Mouse (Mus musculus): ENCODE measurements at regions not wholly inside any gene's neighbourhood (a gene's known extent, or its start where the extent isn't known, plus 50 kb on each side); places are given as distances from the start of the nearest gene placed in this dataset.

DNA sequence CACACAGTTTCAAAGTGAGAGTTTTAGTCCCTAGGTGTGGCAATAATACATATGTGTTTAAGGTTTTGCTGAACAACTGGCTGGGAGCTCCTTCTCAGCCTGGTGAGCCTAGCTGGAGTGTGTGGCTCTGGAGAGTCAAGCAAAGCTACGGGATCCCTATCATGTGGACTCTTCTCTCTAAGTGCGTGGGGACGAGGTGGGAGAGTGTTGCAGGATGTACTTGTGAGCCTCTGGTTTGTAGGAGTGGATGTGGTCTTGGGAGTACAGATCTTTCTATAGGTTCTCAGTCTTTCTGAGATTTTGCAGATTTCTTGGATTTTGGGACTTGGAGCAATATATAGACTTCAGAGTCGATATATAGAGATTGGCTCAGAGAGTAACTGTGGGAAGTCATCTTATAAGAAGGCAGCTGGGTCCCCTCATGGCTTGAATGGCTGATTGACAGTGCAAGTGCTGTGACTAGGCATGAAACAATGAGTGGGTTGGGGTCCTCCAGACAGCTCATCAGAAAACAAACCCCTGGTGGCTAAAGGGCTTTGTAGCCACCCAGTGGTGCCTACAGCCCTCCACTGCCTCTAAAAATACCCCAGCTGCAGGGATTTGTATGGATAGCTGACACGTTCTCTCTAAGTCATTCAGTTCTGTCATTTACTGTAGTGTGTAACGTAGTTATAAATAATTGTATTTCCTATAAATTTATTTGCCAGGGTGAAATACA is 486.1 kb downstream of the Cdh26 start:
- no peak overlapping the region for H3K27ac ChIP-seq (ENCODE audit: insufficient read depth, low read depth, low read length)
- WGBS: 82% methylated on average over 6 of the region's 6 CpGs
- no peak for TF ChIP-seq CTCF (IDR thresholded peaks at IDR 0.05; ENCODE audit: insufficient read depth, low read depth, low read length)
- no peak overlapping the region for H3K4me3 ChIP-seq (ENCODE audit: insufficient read depth, low read depth, low read length)
- H3K4me1 ChIP-seq (ENCODE audit: control insufficient read depth, insufficient read depth, low read length): no peaks in the 10 kb centered on the region

DNA sequence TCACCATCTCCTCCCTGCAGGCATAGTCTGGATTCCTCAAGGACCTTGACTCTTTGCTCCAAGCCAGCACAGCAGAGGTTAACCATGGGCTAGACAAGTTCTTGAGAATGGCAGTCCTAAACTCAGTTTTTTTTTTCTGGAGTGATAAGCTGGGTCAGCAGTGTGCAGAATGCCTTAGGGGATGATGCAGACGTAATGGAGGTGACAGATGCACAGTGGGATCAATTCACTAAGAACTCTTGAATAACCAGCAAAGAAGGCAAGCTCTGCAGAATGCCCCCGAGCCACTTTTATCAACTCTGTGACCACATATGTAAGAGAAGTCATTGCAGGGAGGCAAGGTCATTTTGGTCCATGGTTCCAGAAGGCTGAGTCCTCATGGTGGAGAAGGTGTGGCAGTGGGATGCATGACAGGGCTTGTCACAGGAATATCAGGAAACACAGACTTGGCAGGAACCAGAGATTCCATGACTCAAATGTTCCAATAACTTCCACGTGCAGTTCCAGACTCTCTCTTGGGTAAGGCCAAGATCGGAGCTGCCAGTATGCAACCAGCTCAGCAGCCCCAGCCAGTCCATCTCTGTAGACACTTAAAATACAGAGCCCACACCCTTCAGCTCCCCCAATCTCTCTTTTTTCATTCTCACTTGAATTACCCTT is 494.3 kb downstream of the Cdh26 start:
- H3K4me1 ChIP-seq (ENCODE audit: control insufficient read depth, insufficient read depth, low read length): peaks cover 5% of the 10 kb centered on the region
- WGBS: 83% methylated on average over 4 of the region's 4 CpGs
- no peak overlapping the region for H3K4me3 ChIP-seq (ENCODE audit: insufficient read depth, low read depth, low read length)
- TF ChIP-seq CTCF (IDR thresholded peaks at IDR 0.05; ENCODE audit: insufficient read depth, low read depth, low read length): no peak
- H3K27ac ChIP-seq (ENCODE audit: insufficient read depth, low read depth, low read length): no peak overlapping the region

DNA sequence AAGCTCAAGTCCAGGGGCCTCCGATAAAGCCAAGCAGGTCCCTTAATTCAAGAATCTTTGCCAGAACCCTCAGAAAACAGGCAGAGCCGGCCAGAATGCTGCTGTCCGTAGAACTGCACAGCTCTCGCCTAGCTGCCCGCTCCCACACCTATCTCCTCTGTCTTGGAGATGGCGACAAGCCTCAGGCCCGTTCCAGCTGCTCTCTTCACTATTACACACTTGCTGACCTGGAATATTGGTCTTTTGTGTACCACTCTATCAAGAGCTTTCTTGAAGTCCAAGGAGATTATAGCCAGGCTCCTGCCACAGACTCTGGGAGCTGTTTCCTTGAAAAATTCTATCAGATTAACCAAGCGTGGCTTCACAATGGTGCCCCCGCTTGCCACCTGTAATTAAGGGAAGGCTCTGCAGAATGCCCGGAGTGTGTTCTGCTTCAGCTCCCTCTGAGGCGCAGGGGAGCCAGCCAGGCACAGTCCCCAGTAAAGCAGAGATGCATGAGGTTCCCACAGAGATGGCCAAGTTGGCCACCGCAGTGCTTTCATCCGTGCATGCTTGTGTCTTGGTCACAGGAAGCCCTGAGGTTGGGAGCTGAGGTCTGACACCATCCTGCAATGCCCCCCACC is 496.8 kb downstream of the Cdh26 start:
- no peak overlapping the region for H3K27ac ChIP-seq (ENCODE audit: insufficient read depth, low read depth, low read length)
- WGBS: 69% methylated on average over 13 of the region's 13 CpGs
- peaks cover 5% of the 10 kb centered on the region for H3K4me1 ChIP-seq (ENCODE audit: control insufficient read depth, insufficient read depth, low read length)
- TF ChIP-seq CTCF (IDR thresholded peaks at IDR 0.05; ENCODE audit: insufficient read depth, low read depth, low read length) (no peak), POLR2A (IDR thresholded peaks at IDR 0.05; ENCODE audit: insufficient read depth, low read depth, low read length) (no peak)
- no peak overlapping the region for H3K4me3 ChIP-seq (ENCODE audit: insufficient read depth, low read depth, low read length)

DNA sequence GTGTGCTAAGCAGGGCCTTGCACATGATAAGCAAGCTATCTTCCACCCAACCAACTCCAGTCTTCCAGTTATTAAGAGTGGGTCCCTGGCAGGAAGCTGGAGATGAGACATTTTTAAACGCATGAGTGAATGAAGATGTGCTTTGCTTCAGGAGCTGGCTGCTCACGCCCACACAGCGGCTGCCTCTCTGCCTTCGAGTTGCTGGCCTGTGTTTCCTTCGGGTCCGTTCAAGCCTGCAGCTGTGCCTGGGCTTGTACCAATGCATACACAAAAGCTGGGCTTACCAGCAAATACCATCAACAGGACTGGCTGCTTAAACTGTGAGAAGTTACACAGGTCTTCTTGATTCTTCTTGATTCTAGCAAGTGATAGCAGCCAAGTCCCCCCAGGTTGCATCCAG is 498.7 kb downstream of the Cdh26 start:
- H3K4me3 ChIP-seq (ENCODE audit: insufficient read depth, low read depth, low read length): no peak overlapping the region
- WGBS: 29% methylated on average over 6 of the region's 6 CpGs
- no peak for TF ChIP-seq CTCF (IDR thresholded peaks at IDR 0.05; ENCODE audit: insufficient read depth, low read depth, low read length)
- H3K27ac ChIP-seq (ENCODE audit: insufficient read depth, low read depth, low read length): no peak overlapping the region
- H3K4me1 ChIP-seq (ENCODE audit: control insufficient read depth, insufficient read depth, low read length): peaks cover 5% of the 10 kb centered on the region

DNA sequence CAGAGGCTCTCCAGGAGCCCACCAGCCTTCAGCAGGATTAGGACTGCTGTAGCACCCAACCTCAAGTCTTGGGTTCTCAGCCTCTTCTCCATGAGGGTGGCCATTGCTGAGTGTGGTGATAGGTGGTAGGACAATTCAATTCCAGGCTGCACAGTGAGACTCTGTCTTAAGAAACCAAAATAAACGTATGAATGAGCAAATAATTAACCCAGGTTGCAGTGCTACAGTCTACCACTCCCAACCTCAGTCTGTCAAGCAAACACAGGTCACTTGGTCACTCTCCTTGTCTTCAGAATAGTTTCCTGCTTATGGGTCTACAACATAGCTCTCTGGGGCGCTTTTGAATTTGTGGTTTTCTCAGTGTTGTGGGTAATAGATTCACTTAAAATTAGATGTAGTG is 499.8 kb downstream of the Cdh26 start:
- no peak for TF ChIP-seq CTCF (IDR thresholded peaks at IDR 0.05; ENCODE audit: insufficient read depth, low read depth, low read length)
- TF ChIP-seq POLR2A (IDR thresholded peaks at IDR 0.05; ENCODE audit: insufficient read depth, low read depth, low read length): no peak
- H3K4me1 ChIP-seq (ENCODE audit: control insufficient read depth, insufficient read depth, low read length): peaks cover 5% of the 10 kb centered on the region
- 83% methylated on average over 2 of the region's 2 CpGs for WGBS
- H3K27ac ChIP-seq (ENCODE audit: insufficient read depth, low read depth, low read length): no peak overlapping the region
- H3K4me3 ChIP-seq (ENCODE audit: insufficient read depth, low read depth, low read length): no peak overlapping the region

DNA sequence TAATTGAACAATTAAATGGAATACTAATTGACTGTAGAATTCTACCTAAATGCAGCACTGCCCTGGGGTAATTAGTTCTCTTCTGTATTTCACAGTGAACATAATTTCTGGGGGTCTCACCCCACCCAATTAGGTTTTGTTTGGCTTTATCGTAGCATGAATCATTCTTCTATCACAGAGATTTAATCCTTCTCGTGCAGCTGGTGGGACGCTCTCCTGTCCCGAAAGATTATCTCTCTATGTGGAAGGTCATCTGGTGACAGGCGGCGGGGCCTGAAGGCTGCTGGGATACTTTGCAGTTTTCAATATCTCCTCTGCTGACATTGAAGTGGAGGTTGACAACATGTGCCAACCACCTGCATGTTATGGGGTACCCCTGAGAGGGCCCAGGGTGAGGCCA is 493.8 kb upstream of the Cdh4 start:
- no peak for TF ChIP-seq CTCF (IDR thresholded peaks at IDR 0.05; ENCODE audit: insufficient read depth, low read depth, low read length)
- TF ChIP-seq POLR2A (IDR thresholded peaks at IDR 0.05; ENCODE audit: insufficient read depth, low read depth, low read length): no peak
- 93% methylated on average over 6 of the region's 6 CpGs for WGBS
- Histone ChIP-seq H3K4me3 (ENCODE audit: insufficient read depth, low read depth, low read length) (no peak overlapping the region), H3K4me1 (ENCODE audit: control insufficient read depth, insufficient read depth, low read length) (no peaks in the 10 kb centered on the region), H3K27ac (ENCODE audit: insufficient read depth, low read depth, low read length) (no peak overlapping the region)

DNA sequence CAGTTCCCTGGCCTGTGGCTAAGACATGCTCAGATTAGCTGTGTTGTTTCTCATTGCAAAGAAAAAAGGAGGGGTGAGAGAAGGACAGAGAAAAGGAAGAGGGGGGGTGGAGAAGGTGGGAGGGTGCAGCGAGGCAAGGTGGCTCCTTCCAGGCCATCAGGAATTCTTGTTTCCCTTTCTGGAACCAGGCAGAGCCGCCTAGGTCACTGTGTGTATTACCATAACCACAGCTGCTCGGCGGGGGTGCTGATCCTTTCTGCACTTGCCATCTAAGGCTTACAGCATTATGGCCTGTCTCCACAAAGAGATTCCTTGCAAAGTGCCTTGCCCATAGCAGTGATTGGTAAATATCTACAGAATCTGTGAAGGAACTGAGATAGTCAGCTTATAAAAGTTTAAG is 493.1 kb upstream of the Cdh4 start:
- WGBS: 75% methylated on average over 4 of the region's 4 CpGs
- Histone ChIP-seq H3K27ac (ENCODE audit: insufficient read depth, low read depth, low read length) (no peak overlapping the region), H3K4me3 (ENCODE audit: insufficient read depth, low read depth, low read length) (no peak overlapping the region), H3K4me1 (ENCODE audit: control insufficient read depth, insufficient read depth, low read length) (no peaks in the 10 kb centered on the region)
- TF ChIP-seq CTCF (IDR thresholded peaks at IDR 0.05; ENCODE audit: insufficient read depth, low read depth, low read length): no peak
- TF ChIP-seq POLR2A (IDR thresholded peaks at IDR 0.05; ENCODE audit: insufficient read depth, low read depth, low read length): no peak

DNA sequence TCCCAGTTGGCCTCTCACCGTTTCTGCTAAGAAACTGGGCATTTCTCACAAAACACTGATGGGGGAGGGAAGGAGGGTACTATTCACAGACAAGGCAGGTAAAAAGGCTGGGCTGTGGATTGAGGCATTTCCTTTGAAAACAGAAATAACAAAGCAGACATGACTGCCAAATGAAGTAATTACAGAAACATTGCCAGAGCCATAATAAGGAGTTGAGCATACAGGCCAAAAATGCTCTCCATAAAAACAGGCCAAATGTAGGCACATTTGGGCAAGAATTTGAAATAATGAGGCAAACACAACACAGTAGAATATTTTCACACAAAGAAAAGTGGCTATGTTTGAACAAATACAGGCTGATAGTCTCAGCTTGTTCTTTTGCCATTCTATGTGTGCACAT is 491.9 kb upstream of the Cdh4 start:
- 34% methylated on average over 1 of the region's 1 CpGs for WGBS
- Histone ChIP-seq H3K27ac (ENCODE audit: insufficient read depth, low read depth, low read length) (no peak overlapping the region), H3K4me3 (ENCODE audit: insufficient read depth, low read depth, low read length) (no peak overlapping the region), H3K4me1 (ENCODE audit: control insufficient read depth, insufficient read depth, low read length) (no peaks in the 10 kb centered on the region)
- TF ChIP-seq CTCF (IDR thresholded peaks at IDR 0.05; ENCODE audit: insufficient read depth, low read depth, low read length) (no peak), POLR2A (IDR thresholded peaks at IDR 0.05; ENCODE audit: insufficient read depth, low read depth, low read length) (no peak)

DNA sequence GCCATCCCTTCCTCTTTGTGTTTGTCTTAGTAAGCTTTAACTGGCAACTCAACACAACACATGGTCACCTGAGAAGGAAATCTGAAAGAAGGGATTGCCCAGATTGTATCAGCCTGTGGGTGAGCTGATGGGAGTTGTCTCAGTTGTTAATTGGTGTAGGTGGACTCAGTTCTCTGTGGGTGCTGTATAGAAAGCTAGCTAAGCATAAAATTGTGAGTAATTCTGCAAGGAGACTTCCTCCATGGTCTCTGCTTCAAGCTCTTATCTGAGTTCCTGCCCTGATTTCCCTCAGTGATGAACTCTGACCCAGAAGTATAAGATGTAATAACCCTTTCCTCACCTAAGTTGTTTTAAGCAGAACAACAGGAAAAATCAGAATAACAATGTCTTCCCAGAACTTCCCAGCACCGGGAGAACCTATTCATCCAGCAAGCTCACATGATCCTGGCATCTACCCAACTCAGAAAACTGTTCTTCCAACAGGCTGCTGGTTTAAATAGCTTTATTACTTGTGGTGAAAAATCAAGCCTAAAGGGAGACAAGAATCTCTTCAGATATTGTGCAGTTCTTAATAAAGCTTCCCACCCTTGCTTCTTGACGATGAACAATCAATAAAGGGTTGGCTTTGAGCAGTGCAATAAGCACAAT is 487.7 kb upstream of the Cdh4 start:
- Histone ChIP-seq H3K27ac (ENCODE audit: insufficient read depth, low read depth, low read length) (no peak overlapping the region), H3K4me1 (ENCODE audit: control insufficient read depth, insufficient read depth, low read length) (no peaks in the 10 kb centered on the region), H3K4me3 (ENCODE audit: insufficient read depth, low read depth, low read length) (no peak overlapping the region)
- WGBS: 38% methylated on average over 2 of the region's 2 CpGs
- no peak for TF ChIP-seq POLR2A (IDR thresholded peaks at IDR 0.05; ENCODE audit: insufficient read depth, low read depth, low read length)
- no peak for TF ChIP-seq CTCF (IDR thresholded peaks at IDR 0.05; ENCODE audit: insufficient read depth, low read depth, low read length)
